Mouse (Mus musculus) MEL (cell line): ENCODE results near the gene Ptprr. TPM values are rescaled to one million over a fixed set of nuclear protein-coding genes. Genes with fewer than 3 reads are reported as not detected.

Experiments used
- DNase-seq: peaks from one replicate; pipeline ENCODE4 v3.0.0; 2011; ENCODE audit warnings: low read depth, low spot score
- H3K27ac ChIP-seq: 2 replicates; pipeline ENCODE4 v1.5.1; 2012; ENCODE audit warnings: low read depth, mild to moderate bottlenecking, control low read depth, low read length, moderate library complexity; ENCODE audit not compliant: control insufficient read depth
- H3K27me3 ChIP-seq, 2 experiments: fragments of 150-350 bp in 1 of 2; sonication (generic) in 1 of 2; 2 replicates each; pipeline ENCODE4 v1.6.1; 2012; ENCODE audit warnings: low read length in 2 of 2, mild to moderate bottlenecking in 2 of 2, improper control_type of control experiment in 1 of 2, moderate library complexity in 1 of 2; ENCODE audit not compliant: insufficient read depth in 2 of 2, control insufficient read depth in 1 of 2
- H3K36me3 ChIP-seq, 2 experiments: 2 replicates each; pipeline ENCODE4 v1.6.1; 2012 to 2014; ENCODE audit warnings: low read length in 2 of 2, improper control_type of control experiment in 1 of 2, inconsistent platforms in 1 of 2, mild to moderate bottlenecking in 1 of 2; ENCODE audit not compliant: insufficient read depth in 2 of 2, control insufficient read depth in 1 of 2
- H3K4me1 ChIP-seq, 2 experiments: fragments of 150-350 bp in 1 of 2; sonication (generic) in 1 of 2; 2 replicates each; pipeline ENCODE4 v1.6.1; 2012; ENCODE audit warnings: low read length in 2 of 2, improper control_type of control experiment in 1 of 2, mild to moderate bottlenecking in 1 of 2; ENCODE audit not compliant: insufficient read depth in 2 of 2, control insufficient read depth in 1 of 2
- H3K4me3 ChIP-seq, 2 experiments: fragments of 150-350 bp in 1 of 2; sonication (generic) in 1 of 2; 2 replicates each; pipeline ENCODE4 v1.5.1; 2012; ENCODE audit warnings: low read depth in 2 of 2, low read length in 2 of 2, mild to moderate bottlenecking in 2 of 2, moderate library complexity in 2 of 2, control low read depth in 1 of 2, improper control_type of control experiment in 1 of 2; ENCODE audit not compliant: control insufficient read depth in 1 of 2, insufficient read depth in 1 of 2
- H3K79me2 ChIP-seq: 2 replicates; pipeline ENCODE4 v1.6.1; 2012; ENCODE audit warnings: mild to moderate bottlenecking, low read length, moderate library complexity; ENCODE audit not compliant: control insufficient read depth, poor library complexity, insufficient read depth
- H3K9ac ChIP-seq: 2 replicates; pipeline ENCODE4 v1.6.1; 2012; ENCODE audit warnings: low read depth, mild to moderate bottlenecking, control low read depth, low read length, moderate library complexity; ENCODE audit not compliant: control insufficient read depth, poor library complexity, severe bottlenecking
- H3K9me3 ChIP-seq: fragments of 150-350 bp; sonication (generic); replicated peaks from 2 replicates; pipeline ENCODE4 v1.6.1; 2012; ENCODE audit warnings: mild to moderate bottlenecking, low read length, improper control_type of control experiment, moderate library complexity; ENCODE audit not compliant: insufficient read depth
- CHD1 ChIP-seq: IDR thresholded peaks from 2 replicates; pipeline ENCODE4 v1.6.1; 2012; ENCODE audit warnings: low read depth, mild to moderate bottlenecking, inconsistent platforms, low read length, improper control_type of control experiment
- CHD2 ChIP-seq: IDR thresholded peaks from 2 replicates; pipeline ENCODE4 v1.6.1; 2011; ENCODE audit warnings: low read length, improper control_type of control experiment
- CTCF ChIP-seq, 3 experiments: IDR thresholded peaks in 2 of 3; conservative IDR thresholded peaks in 1 of 3; 2 replicates each; pipeline ENCODE4 v1.5.1; 2011 to 2012; ENCODE audit warnings: low read length in 3 of 3, low read depth in 2 of 3, mild to moderate bottlenecking in 2 of 3, improper control_type of control experiment in 1 of 3, inconsistent platforms in 1 of 3, mixed read lengths in 1 of 3, moderate library complexity in 1 of 3; ENCODE audit not compliant: control insufficient read depth in 1 of 3, insufficient read depth in 1 of 3, poor library complexity in 1 of 3, severe bottlenecking in 1 of 3
- EP300 ChIP-seq, 2 experiments: IDR thresholded peaks; 2 replicates each; pipeline ENCODE4 v1.6.1; 2011; ENCODE audit warnings: improper control_type of control experiment in 2 of 2, low read length in 2 of 2, low read depth in 1 of 2, mild to moderate bottlenecking in 1 of 2
- GABPA ChIP-seq: IDR thresholded peaks from 2 replicates; pipeline ENCODE4 v1.6.1; 2012; ENCODE audit warnings: low read depth, mild to moderate bottlenecking, inconsistent platforms, low read length, improper control_type of control experiment, moderate library complexity
- GATA1 ChIP-seq: IDR thresholded peaks from 2 replicates; pipeline ENCODE4 v1.6.1; 2011; ENCODE audit warnings: low read depth, low read length, improper control_type of control experiment
- HCFC1 ChIP-seq: IDR thresholded peaks from 2 replicates; pipeline ENCODE4 v1.6.1; 2012; ENCODE audit warnings: low read depth, mild to moderate bottlenecking, inconsistent platforms, low read length, improper control_type of control experiment, moderate library complexity
- KAT2A ChIP-seq: conservative IDR thresholded peaks from 2 replicates; pipeline ENCODE4 v1.6.1; 2012; ENCODE audit warnings: low read depth, low read length, improper control_type of control experiment, inconsistent platforms
- MAFK ChIP-seq: IDR thresholded peaks from 2 replicates; pipeline ENCODE4 v1.6.1; 2011; ENCODE audit warnings: low read depth, mild to moderate bottlenecking, low read length, improper control_type of control experiment, borderline replicate concordance
- MAX ChIP-seq: IDR thresholded peaks from 2 replicates; pipeline ENCODE4 v1.6.1; 2011; ENCODE audit warnings: low read length, improper control_type of control experiment
- MAZ ChIP-seq: IDR thresholded peaks from 2 replicates; pipeline ENCODE4 v1.6.1; 2012; ENCODE audit warnings: low read depth, mild to moderate bottlenecking, inconsistent platforms, low read length, improper control_type of control experiment
- MEF2A ChIP-seq: IDR thresholded peaks from 2 replicates; pipeline ENCODE4 v1.6.1; 2014; ENCODE audit warnings: low read depth, mild to moderate bottlenecking, inconsistent platforms, low read length, improper control_type of control experiment; ENCODE audit not compliant: poor library complexity, insufficient replicate concordance, severe bottlenecking; ENCODE audit errors: extremely low read depth
- MXI1 ChIP-seq: IDR thresholded peaks from 2 replicates; pipeline ENCODE4 v1.6.1; 2011; ENCODE audit warnings: mild to moderate bottlenecking, low read depth, low read length, improper control_type of control experiment
- NELFE ChIP-seq: IDR thresholded peaks from 2 replicates; pipeline ENCODE4 v1.6.1; 2011; ENCODE audit warnings: low read depth, low read length, improper control_type of control experiment
- POLR2AphosphoS2 ChIP-seq: IDR thresholded peaks from 2 replicates; pipeline ENCODE4 v1.6.1; 2011; ENCODE audit warnings: low read length, improper control_type of control experiment
- POLR2AphosphoS5 ChIP-seq: IDR thresholded peaks from 2 replicates; pipeline ENCODE4 v1.6.1; 2012; ENCODE audit warnings: low read depth, borderline replicate concordance, mild to moderate bottlenecking, inconsistent platforms, low read length, moderate library complexity, mixed read lengths
- RAD21 ChIP-seq: IDR thresholded peaks from 2 replicates; pipeline ENCODE4 v1.6.1; 2011; ENCODE audit warnings: mild to moderate bottlenecking, low read depth, low read length, improper control_type of control experiment
- SIN3A ChIP-seq: IDR thresholded peaks from 2 replicates; pipeline ENCODE4 v1.6.1; 2012; ENCODE audit warnings: low read length, improper control_type of control experiment, inconsistent platforms
- SMC3 ChIP-seq: IDR thresholded peaks from 2 replicates; pipeline ENCODE4 v1.6.1; 2011; ENCODE audit warnings: low read depth, low read length, improper control_type of control experiment
- TAL1 ChIP-seq: IDR thresholded peaks from 2 replicates; pipeline ENCODE4 v1.6.1; 2012; ENCODE audit warnings: mild to moderate bottlenecking, inconsistent platforms, low read length, moderate library complexity, mixed read lengths
- UBTF ChIP-seq: IDR thresholded peaks from 2 replicates; pipeline ENCODE4 v1.6.1; 2012; ENCODE audit warnings: low read depth, mild to moderate bottlenecking, inconsistent platforms, low read length, improper control_type of control experiment, moderate library complexity, borderline replicate concordance; ENCODE audit not compliant: insufficient read depth
- USF1 ChIP-seq: IDR thresholded peaks from 2 replicates; pipeline ENCODE4 v1.6.1; 2014; ENCODE audit warnings: low read depth, mild to moderate bottlenecking, inconsistent platforms, low read length, improper control_type of control experiment, moderate library complexity
- ZC3H11A ChIP-seq: IDR thresholded peaks from 2 replicates; pipeline ENCODE4 v1.6.1; 2012; ENCODE audit warnings: low read depth, mild to moderate bottlenecking, inconsistent platforms, low read length, improper control_type of control experiment
- ZMIZ1 ChIP-seq: IDR thresholded peaks from 2 replicates; pipeline ENCODE4 v1.6.1; 2012; ENCODE audit warnings: low read depth, mild to moderate bottlenecking, inconsistent platforms, low read length, improper control_type of control experiment, moderate library complexity
- polyA plus RNA-seq, 2 experiments: library from polyadenylated mRNA; stranded (reverse) in 1 of 2; unstranded in 1 of 2; fragments of >175 nt in 1 of 2; fragments of >200 nt in 1 of 2; gene quantifications; 2 replicates each; pipeline versions ENCODE4 v1.2.1 to v1.2.4; 2012; ENCODE audit warnings: low replicate concordance in 2 of 2, low read depth in 1 of 2; ENCODE audit not compliant: insufficient read length in 2 of 2, insufficient read depth in 1 of 2, missing spikeins in 1 of 2
- total RNA-seq: library from RNA; depleted of rRNA; stranded (reverse); fragments of 300-350 nt; gene quantifications from 2 replicates; pipeline ENCODE4 v1.2.3, GENCODE M21; 2012

Gene Ptprr
- total and polyA plus RNA-seq, 3 experiments: not detected

- Histone ChIP-seq H3K9me3 (no peaks in the 10 kb centered on the region), H3K36me3 (no peaks in the 10 kb centered on the region), H3K79me2 (no peaks in the 10 kb centered on the region), H3K9ac (no peak overlapping the region), H3K27me3 (no peaks in the 10 kb centered on the region), H3K4me3 (no peak overlapping the region), H3K4me1 (no peaks in the 10 kb centered on the region), H3K27ac (no peak overlapping the region)
- DNase-seq: no peak
- TF ChIP-seq SIN3A (no peak), HCFC1 (no peak), MAZ (no peak), POLR2AphosphoS2 (no peak), EP300 (IDR thresholded peaks at IDR 0.05; ENCODE audit: low read depth in 1 of 2, low read length in 2 of 2) (no peak), MEF2A (no peak), USF1 (no peak), CHD1 (no peak), GATA1 (no peak), RAD21 (no peak), ZC3H11A (no peak), NELFE (no peak), CHD2 (no peak), CTCF (IDR thresholded peaks at IDR 0.05 in 2 of 3, conservative IDR thresholded peaks at IDR 0.05 in 1 of 3; ENCODE audit: control insufficient read depth in 1 of 3, insufficient read depth in 1 of 3, low read depth in 2 of 3, low read length in 3 of 3, poor library complexity in 1 of 3, severe bottlenecking in 1 of 3) (no peak), UBTF (no peak), MAFK (no peak), MAX (no peak), KAT2A (no peak)
These were observed 273.2 kb downstream of the Ptprr start for GRCm38 (mm10) chr10:116291153-116291755.

DNA sequence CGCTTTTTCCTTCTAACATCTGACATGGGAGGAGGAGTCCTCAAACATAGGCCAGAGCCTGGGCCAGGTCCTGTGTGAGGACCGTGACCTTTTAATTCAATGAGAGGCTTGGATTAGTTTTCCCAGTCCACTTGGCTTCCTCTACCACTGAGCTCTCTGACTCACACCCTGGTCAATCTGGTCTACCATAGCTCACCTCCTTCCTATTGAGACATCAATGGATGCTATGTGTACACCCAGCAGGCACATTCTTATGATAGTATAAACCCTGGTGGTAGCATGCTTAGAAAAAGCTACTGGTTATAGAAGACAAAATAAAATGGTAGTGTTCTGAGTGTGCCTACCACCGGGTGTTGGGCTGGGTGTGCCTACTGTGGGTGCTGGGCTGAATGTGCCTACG lies 278.4 kb downstream of the Ptprr start:
- H3K9me3 ChIP-seq: no peaks in the 10 kb centered on the region
- TF ChIP-seq GABPA: no peak
- no peak for TF ChIP-seq POLR2AphosphoS5
- no peak for TF ChIP-seq TAL1
- TF ChIP-seq ZMIZ1: no peak
- TF ChIP-seq MEF2A: no peak
- no peak for TF ChIP-seq SMC3
- TF ChIP-seq EP300 (IDR thresholded peaks at IDR 0.05; ENCODE audit: low read depth in 1 of 2, low read length in 2 of 2): no peak
- no peak for TF ChIP-seq MXI1
- TF ChIP-seq POLR2AphosphoS2: no peak
- no peaks in the 10 kb centered on the region for H3K36me3 ChIP-seq
- H3K27me3 ChIP-seq: no peaks in the 10 kb centered on the region
- H3K4me1 ChIP-seq: no peaks in the 10 kb centered on the region
- no peak overlapping the region for H3K27ac ChIP-seq
- no peak overlapping the region for H3K4me3 ChIP-seq
- no peak overlapping the region for H3K9ac ChIP-seq
- no peaks in the 10 kb centered on the region for H3K79me2 ChIP-seq
- no peak for DNase-seq
